Mouse (Mus musculus) limb, embryonic 14.5 days (tissue): ENCODE measurements at regions not wholly inside any gene's neighbourhood (a gene's known extent, or its start where the extent isn't known, plus 50 kb on each side); places are given as distances from the start of the nearest gene placed in this dataset.

Experiments
- ATAC-seq: fragments of 200-750 bp; cut with Nextera tagmentation; 2 replicates; pipeline ENCODE4 v1.8.0; 2017; ENCODE audit warnings: low read depth, moderate number of reproducible peaks, moderate TSS enrichment; ENCODE audit not compliant: low FRiP score
- DNase-seq: peaks from one replicate; pipeline ENCODE4 v3.0.0-alpha.2; 2015; ENCODE audit warnings: low spot score
- H3K27ac ChIP-seq: fragments of 300-500 bp; sonication (generic); replicated peaks from 2 replicates; pipeline ENCODE4 v1.5.1; 2014; ENCODE audit warnings: low read depth, mild to moderate bottlenecking, low read length, moderate library complexity, mixed read lengths
- H3K27me3 ChIP-seq: fragments of 300-500 bp; sonication (generic); 2 replicates; pipeline ENCODE4 v1.6.1; 2014; ENCODE audit warnings: low read length, mixed read lengths; ENCODE audit not compliant: control insufficient read depth, insufficient read depth
- H3K36me3 ChIP-seq: fragments of 300-500 bp; sonication (generic); 2 replicates; pipeline ENCODE4 v1.6.1; 2014; ENCODE audit warnings: mild to moderate bottlenecking, low read length, moderate library complexity, mixed read lengths; ENCODE audit not compliant: control insufficient read depth, insufficient read depth
- H3K4me1 ChIP-seq: fragments of 300-500 bp; sonication (generic); 2 replicates; pipeline ENCODE4 v1.6.1; 2014; ENCODE audit warnings: antibody characterized with exemption, low read length, mixed read lengths; ENCODE audit not compliant: control insufficient read depth, insufficient read depth
- H3K4me2 ChIP-seq: fragments of 300-500 bp; sonication (generic); replicated peaks from 2 replicates; pipeline ENCODE4 v1.6.1; 2014; ENCODE audit warnings: low read depth, mild to moderate bottlenecking, low read length, moderate library complexity; ENCODE audit not compliant: severe bottlenecking
- H3K4me3 ChIP-seq: fragments of 300-500 bp; sonication (generic); replicated peaks from 2 replicates; pipeline ENCODE4 v1.5.1; 2014; ENCODE audit warnings: low read length
- H3K9ac ChIP-seq: fragments of 300-500 bp; sonication (generic); 2 replicates; pipeline ENCODE4 v1.6.1; 2014; ENCODE audit warnings: mild to moderate bottlenecking, low read depth, low read length, moderate library complexity; ENCODE audit not compliant: severe bottlenecking
- H3K9me3 ChIP-seq: fragments of 300-500 bp; sonication (generic); 2 replicates; pipeline ENCODE4 v1.6.1; 2016; ENCODE audit warnings: low read length; ENCODE audit not compliant: control insufficient read depth
- POLR2A ChIP-seq: fragments of 200-500 bp; IDR thresholded peaks from 2 replicates; pipeline ENCODE4 v1.8.0; 2012; ENCODE audit warnings: inconsistent platforms, mild to moderate bottlenecking, moderate library complexity, borderline replicate concordance; ENCODE audit not compliant: insufficient read depth, insufficient read length; ENCODE audit errors: extremely low read depth
- WGBS: fragments of 180-500 bp; shearing (Covaris S2); extraction: QIAGEN DNeasy Blood & Tissue Kit; methylation state at CpG from one replicate; pipeline ENCODE4 v1.1.7; 2014; 5-methylcytosine and 5-hydroxymethylcytosine counted together

DNA sequence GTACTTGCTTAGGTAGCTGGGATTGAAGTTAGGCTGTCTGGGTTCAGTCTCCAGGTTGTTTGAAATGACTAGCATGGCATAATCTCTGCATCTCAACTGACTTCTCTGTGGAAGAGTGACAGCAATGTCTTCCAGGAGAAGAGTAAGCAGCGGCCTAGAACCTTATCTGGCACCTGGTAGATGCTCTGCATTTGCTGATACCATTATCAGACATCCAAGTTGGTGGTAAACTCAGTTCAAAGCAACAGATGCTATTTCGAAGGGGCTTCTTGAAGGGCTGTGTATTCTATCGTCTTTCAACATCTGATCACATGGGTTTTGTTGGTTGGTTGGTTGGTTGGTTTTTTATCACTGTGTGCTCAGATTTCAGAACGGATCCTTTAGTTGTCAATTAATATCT lies 424.7 kb upstream of the Adgrl2 start:
- Histone ChIP-seq H3K4me1 (no peaks in the 10 kb centered on the region; the same call in 1 of the 2 replicates), H3K4me2 (no peak overlapping the region), H3K27ac (no peak overlapping the region), H3K36me3 (no peaks in the 10 kb centered on the region), H3K9me3 (no peaks in the 10 kb centered on the region), H3K9ac (no peak overlapping the region), H3K4me3 (no peak overlapping the region), H3K27me3 (no peaks in the 10 kb centered on the region)
- DNase-seq (no peak), ATAC-seq (no peak)
- no peak for TF ChIP-seq POLR2A
- 89% methylated on average over 4 of the region's 4 CpGs for WGBS

DNA sequence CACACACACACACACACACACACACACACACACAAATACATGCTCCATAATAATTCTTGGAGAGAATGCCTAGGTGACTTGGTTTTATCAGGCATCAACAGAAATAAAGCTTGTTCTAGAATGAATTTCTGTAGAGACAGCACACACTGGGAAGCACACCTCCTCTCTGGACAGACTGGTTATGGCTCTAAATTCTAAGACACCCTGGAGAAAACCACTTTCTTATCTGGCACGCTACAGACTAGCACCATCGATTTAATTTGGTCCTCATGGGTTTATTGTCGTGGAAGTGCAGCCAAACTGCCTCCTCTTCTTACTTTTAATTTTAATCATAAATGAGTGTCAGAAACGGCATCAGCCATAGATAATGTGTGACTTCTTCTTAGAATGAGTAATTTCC lies 422.8 kb upstream of the Adgrl2 start:
- no peak overlapping the region for H3K9ac ChIP-seq
- 70% methylated on average over 4 of the region's 4 CpGs for WGBS
- no peak overlapping the region for H3K4me2 ChIP-seq
- H3K4me1 ChIP-seq: no peaks in the 10 kb centered on the region; the same call in 1 of the 2 replicates
- ATAC-seq (no peak), DNase-seq (no peak)
- TF ChIP-seq POLR2A: no peak
- no peak overlapping the region for H3K4me3 ChIP-seq
- H3K36me3 ChIP-seq: no peaks in the 10 kb centered on the region
- no peaks in the 10 kb centered on the region for H3K27me3 ChIP-seq
- H3K27ac ChIP-seq: no peak overlapping the region
- no peaks in the 10 kb centered on the region for H3K9me3 ChIP-seq

- Histone ChIP-seq H3K4me2 (no peak overlapping the region), H3K27ac (no peak overlapping the region), H3K27me3 (no peaks in the 10 kb centered on the region), H3K4me3 (no peak overlapping the region), H3K4me1 (no peaks in the 10 kb centered on the region; the same call in 1 of the 2 replicates), H3K36me3 (no peaks in the 10 kb centered on the region), H3K9me3 (no peaks in the 10 kb centered on the region), H3K9ac (no peak overlapping the region)
- 87% methylated on average over 2 of the region's 2 CpGs for WGBS
- ATAC-seq: no peak
- DNase-seq: no peak
- no peak for TF ChIP-seq POLR2A
Observed at GRCm38 (mm10) chr3:149410518-149410917, 420.2 kb upstream of the Adgrl2 start.

- H3K9me3 ChIP-seq: no peaks in the 10 kb centered on the region
- H3K4me2 ChIP-seq: no peak overlapping the region
- no peak overlapping the region for H3K4me3 ChIP-seq
- no peak overlapping the region for H3K9ac ChIP-seq
- H3K27ac ChIP-seq: no peak overlapping the region
- no peaks in the 10 kb centered on the region; the same call in 1 of the 2 replicates for H3K4me1 ChIP-seq
- WGBS: 89% methylated on average over 3 of the region's 3 CpGs
- no peak for ATAC-seq
- no peak for DNase-seq
- TF ChIP-seq POLR2A: no peak
- H3K27me3 ChIP-seq: no peaks in the 10 kb centered on the region
- H3K36me3 ChIP-seq: no peaks in the 10 kb centered on the region
Observed at GRCm38 (mm10) chr3:149408858-149409257, 418.5 kb upstream of the Adgrl2 start.

DNA sequence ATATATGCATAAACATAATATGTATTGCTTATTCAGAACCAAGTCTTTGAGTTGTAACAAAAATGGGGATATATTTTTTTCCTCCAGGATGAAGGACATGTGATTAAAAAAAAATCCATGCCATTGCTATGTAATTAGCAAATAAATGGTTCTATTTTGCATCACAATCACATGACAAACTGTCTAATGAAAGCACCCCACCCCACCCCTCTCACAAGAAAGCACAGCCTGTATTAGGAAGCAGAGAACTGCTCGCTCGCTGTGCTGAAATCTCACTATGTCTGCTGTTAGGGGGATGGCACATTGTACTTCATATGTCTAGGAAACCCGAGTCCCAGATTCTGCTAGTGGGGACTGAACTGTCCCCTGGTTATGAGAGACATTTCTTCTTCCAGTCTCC lies 415.5 kb upstream of the Adgrl2 start:
- H3K9ac ChIP-seq: no peak overlapping the region
- H3K4me3 ChIP-seq: no peak overlapping the region
- peaks cover 4% of the 10 kb centered on the region; the same call in 1 of the 2 replicates for H3K4me1 ChIP-seq
- H3K4me2 ChIP-seq: no peak overlapping the region
- no peaks in the 10 kb centered on the region for H3K9me3 ChIP-seq
- DNase-seq (no peak), ATAC-seq (no peak)
- WGBS: 70% methylated on average over 3 of the region's 3 CpGs
- H3K36me3 ChIP-seq: no peaks in the 10 kb centered on the region
- no peak for TF ChIP-seq POLR2A
- H3K27ac ChIP-seq: no peak overlapping the region
- no peaks in the 10 kb centered on the region for H3K27me3 ChIP-seq

GRCm38 (mm10) chr3:149404691-149405090 lies 414.3 kb upstream of the Adgrl2 start:
- Histone ChIP-seq H3K4me1 (peaks cover 4% of the 10 kb centered on the region; the same call in 1 of the 2 replicates), H3K9me3 (no peaks in the 10 kb centered on the region), H3K4me3 (no peak overlapping the region), H3K27me3 (no peaks in the 10 kb centered on the region), H3K27ac (no peak overlapping the region), H3K9ac (no peak overlapping the region), H3K36me3 (no peaks in the 10 kb centered on the region), H3K4me2 (no peak overlapping the region)
- no peak for ATAC-seq
- no peak for TF ChIP-seq POLR2A
- WGBS: 87% methylated on average over 14 of the region's 14 CpGs
- no peak for DNase-seq
